Mouse (Mus musculus) ovary, postnatal 36 days (tissue): ENCODE results near the gene Gm5346.
"Not testable (repeated sequence)": the region's sequence is repeated elsewhere in the genome, so short reads cannot be mapped to it uniquely, and the experiment has no call there.

Experiments used
- DNase-seq: peaks from one replicate; pipeline ENCODE4 v3.0.0; 2022; ENCODE audit warnings: low spot score, mixed read lengths

The Gm5346 gene

GRCm38 (mm10) chr8:43627176-43627575, at the start of gene Gm5346:
Gene Gm5346 (minus strand): TSS chr8:43627276.
- no peak for DNase-seq

GRCm38 (mm10) chr8:43616046-43616445, 11.0 kb downstream of the Gm5346 start:
- no peak for DNase-seq

- DNase-seq = not testable (repeated sequence)
Observed at GRCm38 (mm10) chr8:43603657-43604056, 23.4 kb downstream of the Gm5346 start.

GRCm38 (mm10) chr8:43603166-43603565, 23.9 kb downstream of the Gm5346 start:
- DNase-seq = not testable (repeated sequence)

GRCm38 (mm10) chr8:43576607-43577006, 50.5 kb downstream of the Gm5346 start, which contains the start of gene Adam26a:
Gene Adam26a (minus strand): TSS chr8:43576707.
- not testable (repeated sequence) for DNase-seq
